Mouse (Mus musculus) urinary bladder, adult 18-20 months (tissue): Measurements from ENCODE around the gene Gm20662.

ENCODE experiments used
- DNase-seq, 2 experiments: peaks; one replicate each; pipeline ENCODE4 v3.0.0; 2022; ENCODE audit warnings: low spot score in 2 of 2, mixed read lengths in 2 of 2

The Gm20662 gene

GRCm38 (mm10) chr9:108082988-108083431 lies 86.9 kb downstream of the Gm20662 start, which contains the start of gene Rnf123:
TSS of gene Rnf123 (minus strand) at chr9:108083346.
- no peak for DNase-seq

- DNase-seq = no peak
These were observed 87.4 kb downstream of the Gm20662 start for GRCm38 (mm10) chr9:108083561-108083960.

- DNase-seq = no peak
These were observed 89.1 kb downstream of the Gm20662 start for GRCm38 (mm10) chr9:108085261-108085660.

GRCm38 (mm10) chr9:108090611-108091120 lies 94.5 kb downstream of the Gm20662 start:
- DNase-seq = no peak

- DNase-seq = no peak
These were observed 97.4 kb downstream of the Gm20662 start for GRCm38 (mm10) chr9:108093586-108093985.

- peak; percentile 92 to 96 for DNase-seq
These were observed 98.2 kb downstream of the Gm20662 start, which contains the start of gene Apeh for GRCm38 (mm10) chr9:108094184-108094941. TSS of gene Apeh (minus strand) at chr9:108094606.
